Mouse (Mus musculus) hindbrain, embryonic 13.5 days (tissue): ENCODE data around the gene Cd300ld2. TPM values are rescaled to one million over a fixed set of nuclear protein-coding genes. Genes with fewer than 3 reads are reported as not detected.
"Not testable (repeated sequence)": the region's sequence is repeated elsewhere in the genome, so short reads cannot be mapped to it uniquely, and the experiment has no call there.

Experiments used
- ATAC-seq: fragments of 200-750 bp; cut with Nextera tagmentation; 2 replicates; pipeline ENCODE4 v1.8.0; 2017; ENCODE audit warnings: moderate TSS enrichment; ENCODE audit not compliant: low FRiP score
- H3K27ac ChIP-seq: fragments of 300-500 bp; sonication (generic); 2 replicates; pipeline ENCODE4 v1.5.1; 2015; ENCODE audit warnings: inconsistent platforms, mild to moderate bottlenecking, moderate library complexity
- H3K27me3 ChIP-seq: fragments of 300-500 bp; sonication (generic); 2 replicates; pipeline ENCODE4 v1.6.1; 2015; ENCODE audit warnings: mild to moderate bottlenecking, inconsistent platforms
- H3K36me3 ChIP-seq: fragments of 300-500 bp; sonication (generic); 2 replicates; pipeline ENCODE4 v1.6.1; 2015; ENCODE audit warnings: mild to moderate bottlenecking, inconsistent platforms
- H3K4me1 ChIP-seq: fragments of 300-500 bp; sonication (generic); replicated peaks from 2 replicates; pipeline ENCODE4 v1.6.1; 2015; ENCODE audit warnings: inconsistent platforms
- H3K4me2 ChIP-seq: fragments of 300-500 bp; sonication (generic); 2 replicates; pipeline ENCODE4 v1.6.1; 2015; ENCODE audit warnings: inconsistent platforms, mild to moderate bottlenecking, moderate library complexity
- H3K4me3 ChIP-seq: fragments of 300-500 bp; sonication (generic); 2 replicates; pipeline ENCODE4 v1.5.1; 2015; ENCODE audit warnings: mild to moderate bottlenecking, inconsistent platforms
- H3K9ac ChIP-seq: fragments of 300-500 bp; sonication (generic); 2 replicates; pipeline ENCODE4 v1.6.1; 2015; ENCODE audit warnings: mild to moderate bottlenecking, inconsistent platforms
- H3K9me3 ChIP-seq: fragments of 300-500 bp; sonication (generic); 2 replicates; pipeline ENCODE4 v1.6.1; 2016; ENCODE audit warnings: inconsistent platforms
- WGBS: fragments of 180-500 bp; shearing (Covaris S2); methylation state at CpG from one replicate; pipeline ENCODE4 v1.1.7; 2015; 5-methylcytosine and 5-hydroxymethylcytosine counted together
- polyA plus RNA-seq: library from polyadenylated mRNA; unstranded; fragments of >200 nt; fragmentation: Nextera tagmentation; extraction: Ambion mirVana; gene quantifications from 2 replicates; pipeline ENCODE4 v1.2.1, GENCODE M21; 2015

Cd300ld2 gene
- polyA plus RNA-seq, result not detected in 2 replicates

DNA sequence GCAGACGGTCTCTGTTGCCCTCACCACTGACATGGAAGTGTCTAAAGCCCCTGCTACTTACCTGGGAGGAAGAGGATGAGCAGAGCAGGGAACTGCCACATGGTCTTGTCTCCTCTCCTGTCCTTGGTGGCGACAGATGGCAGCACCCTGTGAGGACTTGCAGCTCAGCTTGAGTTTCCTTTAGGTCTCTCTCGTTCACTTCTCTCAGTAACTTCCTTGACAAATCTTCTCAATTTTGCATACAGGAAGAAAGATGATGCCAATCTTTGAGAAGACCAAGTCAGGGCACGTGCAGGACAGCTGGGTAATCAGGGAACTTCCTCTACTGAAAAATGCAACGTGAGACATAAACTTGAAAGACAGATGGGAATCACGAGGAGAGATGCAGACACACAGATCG, at the start of gene Cd300ld2:
TSS of gene Cd300ld2 (minus strand) at position 101 of the 400 bp plus-strand sequence.
- H3K4me2 ChIP-seq, H3K9me3 ChIP-seq, H3K27me3 ChIP-seq, ATAC-seq, H3K36me3 ChIP-seq, H3K4me1 ChIP-seq, H3K27ac ChIP-seq, H3K4me3 ChIP-seq, H3K9ac ChIP-seq: not testable (repeated sequence)
- WGBS, result no CpG with 5 or more reads among the region's 7 CpGs

DNA sequence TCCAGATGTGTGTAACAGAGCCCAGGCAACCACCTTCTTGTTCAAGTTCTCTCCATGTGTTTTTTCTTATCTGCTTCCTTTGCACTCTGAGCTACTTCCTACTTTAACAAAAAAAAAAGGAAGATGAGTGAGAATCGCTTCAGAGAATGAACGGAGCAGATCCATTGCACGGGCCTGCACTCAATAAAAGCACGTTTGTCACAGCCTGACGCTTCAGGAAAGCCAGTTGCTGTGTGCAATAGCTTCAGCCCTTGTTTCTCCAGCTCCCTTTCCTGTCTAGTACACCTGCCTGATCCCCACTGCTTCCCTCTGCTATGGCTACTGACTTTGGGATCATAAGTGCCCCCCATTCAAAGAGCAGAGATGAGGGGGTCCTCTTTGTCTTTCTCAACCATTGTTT, 46.1 kb upstream of the Cd300ld2 start, which contains the start of gene Cd300e:
TSS of gene Cd300e (minus strand) at position 101 of the 400 bp plus-strand sequence.
- H3K36me3 ChIP-seq, result no peaks in the 10 kb centered on the region
- WGBS, result 22% methylated on average over 5 of the region's 5 CpGs
- peaks cover 50% of the 10 kb centered on the region for H3K27me3 ChIP-seq
- no peak within 1 kb of the TSS for H3K27ac ChIP-seq
- H3K9me3 ChIP-seq, result no peaks in the 10 kb centered on the region
- no peaks in the 10 kb centered on the region for H3K4me1 ChIP-seq
- no peak within 1 kb of the TSS for H3K4me3 ChIP-seq
- H3K9ac ChIP-seq, result no peak within 1 kb of the TSS
- ATAC-seq, result no peak
- H3K4me2 ChIP-seq, result no peak within 1 kb of the TSS

DNA sequence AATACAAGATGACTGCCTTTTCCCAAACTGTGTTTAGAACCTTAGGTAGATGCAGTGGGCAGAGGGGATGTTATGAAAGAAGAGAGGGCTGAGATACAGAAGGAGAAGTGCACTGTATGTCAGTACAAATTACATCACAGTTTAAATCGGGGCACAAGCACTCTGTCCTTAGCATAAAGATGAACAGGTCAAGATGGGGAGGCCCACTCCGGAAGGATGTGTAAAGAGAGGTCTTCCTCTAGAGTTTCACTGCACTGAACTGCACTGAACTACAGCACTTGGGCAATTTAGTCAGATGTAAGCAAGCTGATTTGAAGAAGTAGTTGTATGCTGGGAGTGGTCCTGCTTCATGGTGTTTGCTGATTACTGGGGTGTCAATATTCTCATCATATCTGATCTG, 43.8 kb upstream of the Cd300ld2 start:
- peaks cover 33% of the 10 kb centered on the region for H3K27me3 ChIP-seq
- no peak overlapping the region for H3K4me2 ChIP-seq
- no peak for ATAC-seq
- H3K36me3 ChIP-seq, result no peaks in the 10 kb centered on the region
- no peaks in the 10 kb centered on the region for H3K4me1 ChIP-seq
- no peaks in the 10 kb centered on the region for H3K9me3 ChIP-seq
- H3K27ac ChIP-seq, result no peak overlapping the region
- H3K9ac ChIP-seq, result no peak overlapping the region
- WGBS, result 84% methylated on average over 2 of the region's 2 CpGs
- no peak overlapping the region for H3K4me3 ChIP-seq

DNA sequence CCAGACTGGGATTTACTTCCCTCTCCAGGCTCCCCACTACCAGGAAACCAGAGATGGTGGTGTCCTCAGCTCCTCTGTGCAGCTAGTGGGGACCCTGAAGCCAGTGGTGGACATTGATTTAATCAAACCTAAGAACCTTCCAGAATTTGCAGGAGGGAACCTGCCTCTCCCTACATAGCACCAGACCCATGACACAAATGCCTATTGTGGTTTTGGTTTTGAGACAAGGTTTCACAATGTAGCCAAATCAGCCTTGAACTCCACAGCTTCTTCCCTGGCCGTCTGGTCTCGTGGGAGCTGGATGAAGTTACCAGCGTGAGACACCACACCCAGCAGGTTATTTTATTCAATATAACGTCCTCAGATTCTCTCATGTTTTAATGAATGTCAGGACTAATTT, 42.7 kb upstream of the Cd300ld2 start:
- WGBS, result 84% methylated on average over 4 of the region's 4 CpGs
- Histone ChIP-seq H3K27me3 (peaks cover 38% of the 10 kb centered on the region), H3K27ac (no peak overlapping the region), H3K4me2 (no peak overlapping the region), H3K4me1 (no peaks in the 10 kb centered on the region), H3K9me3 (no peaks in the 10 kb centered on the region), H3K4me3 (no peak overlapping the region), H3K36me3 (no peaks in the 10 kb centered on the region), H3K9ac (no peak overlapping the region)
- no peak for ATAC-seq

DNA sequence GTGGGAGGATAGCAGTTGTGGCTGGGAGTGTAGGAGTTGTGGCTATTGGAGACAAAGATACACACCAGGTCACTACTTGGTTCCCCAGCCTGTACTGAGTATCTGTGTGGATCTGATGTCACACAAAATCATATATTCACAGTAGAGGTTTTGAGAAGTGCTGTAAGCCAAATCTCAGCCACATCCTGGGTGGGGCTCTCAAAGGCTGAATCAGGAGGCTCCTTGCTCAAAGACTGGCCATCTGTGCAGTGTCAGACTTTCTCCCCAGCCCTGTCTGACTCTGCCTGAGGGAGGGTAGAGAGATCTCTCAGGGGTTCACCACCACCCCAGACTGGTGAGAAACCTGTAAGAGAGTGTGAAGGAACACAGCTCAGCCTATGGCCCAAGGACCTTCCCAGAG, 38.5 kb upstream of the Cd300ld2 start:
- Histone ChIP-seq H3K9me3 (no peaks in the 10 kb centered on the region), H3K36me3 (no peaks in the 10 kb centered on the region), H3K4me1 (no peaks in the 10 kb centered on the region), H3K27me3 (peaks cover 34% of the 10 kb centered on the region), H3K4me2 (no peak overlapping the region), H3K9ac (no peak overlapping the region), H3K27ac (no peak overlapping the region), H3K4me3 (no peak overlapping the region)
- no peak for ATAC-seq

DNA sequence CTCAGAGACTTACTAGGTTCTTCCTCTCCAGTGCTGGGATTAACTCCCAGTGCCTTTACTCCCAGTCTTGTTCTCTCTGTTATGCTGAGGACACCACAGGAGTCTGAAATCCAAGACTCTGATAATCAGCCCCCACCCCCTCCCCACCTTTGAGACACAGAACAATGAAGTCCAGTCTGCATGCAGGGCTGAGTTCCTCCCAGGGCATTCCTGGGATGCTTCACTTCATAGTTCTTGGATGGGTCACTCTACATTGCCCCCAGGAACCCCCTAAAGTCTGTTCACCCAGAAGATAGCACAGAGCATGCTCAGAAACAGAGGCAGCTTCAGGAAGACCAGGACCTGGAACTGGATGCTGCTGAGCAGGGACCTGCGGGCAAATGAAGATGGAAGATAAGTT, 37.0 kb upstream of the Cd300ld2 start:
- Histone ChIP-seq H3K4me1 (no peaks in the 10 kb centered on the region), H3K4me2 (no peak overlapping the region), H3K27ac (no peak overlapping the region), H3K9ac (no peak overlapping the region), H3K27me3 (peaks cover 24% of the 10 kb centered on the region), H3K9me3 (no peaks in the 10 kb centered on the region), H3K36me3 (no peaks in the 10 kb centered on the region), H3K4me3 (no peak overlapping the region)
- WGBS, result 93% methylated on average over 1 of the region's 1 CpGs
- ATAC-seq, result no peak

DNA sequence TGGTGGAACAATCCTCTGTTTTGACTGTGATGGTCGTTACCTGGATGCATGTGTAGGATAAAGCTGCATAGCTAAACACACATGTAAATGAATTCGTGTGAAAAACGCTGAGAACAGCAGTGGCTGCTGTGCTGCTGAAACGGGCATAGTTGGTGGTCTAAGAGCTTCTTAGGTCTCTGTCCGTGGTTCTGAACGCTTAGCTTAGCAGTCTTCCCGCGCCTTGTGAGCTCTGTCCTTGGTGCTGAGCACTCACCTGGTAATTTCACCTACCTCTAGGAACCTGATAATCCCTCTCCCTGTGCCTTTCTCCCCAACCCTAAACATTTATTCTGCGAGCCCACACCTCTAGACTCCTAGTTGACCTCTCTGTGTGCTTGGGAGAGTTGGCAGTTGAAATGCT, 36.2 kb upstream of the Cd300ld2 start:
- no peak overlapping the region for H3K9ac ChIP-seq
- 4% methylated on average over 9 of the region's 9 CpGs for WGBS

DNA sequence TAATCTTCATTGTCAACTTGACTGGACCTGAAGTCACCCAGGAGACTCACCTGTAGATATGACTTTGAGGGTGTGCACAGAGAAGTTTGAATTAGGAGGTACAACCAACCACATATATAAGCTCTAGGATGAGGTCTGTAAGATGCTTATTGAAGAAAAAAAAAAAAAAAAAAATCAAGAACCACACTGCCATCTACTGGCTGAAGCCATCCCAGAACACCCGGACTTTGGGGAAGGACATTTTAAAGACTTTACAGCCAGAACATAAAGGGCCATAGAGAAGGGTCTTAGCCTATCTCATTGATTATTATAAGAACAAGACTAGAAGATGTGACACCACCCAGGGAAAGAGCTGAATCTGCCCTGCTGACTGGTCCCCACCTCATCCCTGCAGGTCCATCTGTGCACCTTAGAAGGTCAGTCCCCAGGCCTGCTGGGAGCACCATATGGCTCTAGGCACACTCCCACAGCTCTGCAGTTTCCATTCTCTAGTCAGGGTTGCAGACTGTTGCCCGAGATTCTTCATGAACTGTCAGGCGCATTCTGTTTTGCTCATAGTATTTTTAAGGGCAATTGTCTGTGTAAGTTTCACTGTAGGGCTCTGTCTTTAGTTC, 33.4 kb upstream of the Cd300ld2 start:
- ATAC-seq, result no peak
- Histone ChIP-seq H3K36me3 (no peaks in the 10 kb centered on the region), H3K4me1 (no peaks in the 10 kb centered on the region), H3K27me3 (peaks cover 21% of the 10 kb centered on the region), H3K27ac (no peak overlapping the region), H3K9ac (no peak overlapping the region), H3K4me3 (no peak overlapping the region), H3K4me2 (no peak overlapping the region), H3K9me3 (no peaks in the 10 kb centered on the region)
- WGBS, result 46% methylated on average over 3 of the region's 3 CpGs

More for the DNA sequence above, 36.2 kb upstream of the Cd300ld2 start:
- no peak for ATAC-seq
- no peaks in the 10 kb centered on the region for H3K9me3 ChIP-seq
- no peak overlapping the region for H3K4me2 ChIP-seq
- peaks cover 24% of the 10 kb centered on the region for H3K27me3 ChIP-seq
- no peak overlapping the region for H3K4me3 ChIP-seq
- no peaks in the 10 kb centered on the region for H3K4me1 ChIP-seq
- no peaks in the 10 kb centered on the region for H3K36me3 ChIP-seq
- no peak overlapping the region for H3K27ac ChIP-seq

DNA sequence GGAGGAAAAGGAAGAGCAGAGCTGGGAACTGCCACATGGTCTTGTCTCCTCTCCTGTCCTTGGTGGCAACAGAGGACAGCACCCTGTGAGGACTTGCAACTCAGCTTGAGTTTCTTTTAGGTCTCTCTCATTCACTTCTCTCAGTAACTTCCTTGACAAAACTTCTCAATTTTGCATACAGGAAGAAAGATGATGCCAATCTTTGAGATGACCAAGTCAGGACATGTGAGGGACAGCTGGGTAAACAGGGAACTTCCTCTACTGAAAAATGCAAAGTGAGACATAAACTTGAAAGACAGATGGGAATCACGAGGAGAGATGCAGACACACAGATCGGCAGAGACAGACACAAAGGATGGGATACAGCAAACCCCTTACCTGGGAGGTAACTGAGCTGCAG, 32.3 kb upstream of the Cd300ld2 start, which contains the start of gene Cd300ld3:
TSS of gene Cd300ld3 (minus strand) at position 151 of the 400 bp plus-strand sequence.
- H3K4me1 ChIP-seq, result no peaks in the 10 kb centered on the region
- peaks cover 17% of the 10 kb centered on the region for H3K27me3 ChIP-seq
- H3K9ac ChIP-seq, result no peak within 1 kb of the TSS
- no peak for ATAC-seq
- H3K4me3 ChIP-seq, result no peak within 1 kb of the TSS
- no peaks in the 10 kb centered on the region for H3K9me3 ChIP-seq
- H3K4me2 ChIP-seq, result no peak within 1 kb of the TSS
- H3K36me3 ChIP-seq, result no peaks in the 10 kb centered on the region
- 89% methylated on average over 2 of the region's 2 CpGs for WGBS
- H3K27ac ChIP-seq, result no peak within 1 kb of the TSS

DNA sequence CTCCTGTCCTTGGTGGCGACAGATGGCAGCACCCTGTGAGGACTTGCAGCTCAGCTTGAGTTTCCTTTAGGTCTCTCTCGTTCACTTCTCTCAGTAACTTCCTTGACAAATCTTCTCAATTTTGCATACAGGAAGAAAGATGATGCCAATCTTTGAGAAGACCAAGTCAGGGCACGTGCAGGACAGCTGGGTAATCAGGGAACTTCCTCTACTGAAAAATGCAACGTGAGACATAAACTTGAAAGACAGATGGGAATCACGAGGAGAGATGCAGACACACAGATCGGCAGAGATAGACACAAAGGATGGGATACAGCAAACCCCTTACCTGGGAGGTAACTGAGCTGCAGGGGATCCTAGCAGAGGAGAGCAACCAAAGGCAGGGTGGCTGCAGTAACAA, 21.7 kb upstream of the Cd300ld2 start, which contains the start of gene Cd300ld5:
TSS of gene Cd300ld5 (minus strand) at position 101 of the 400 bp plus-strand sequence.
- H3K9ac ChIP-seq, H3K27me3 ChIP-seq, H3K27ac ChIP-seq, H3K9me3 ChIP-seq, H3K4me1 ChIP-seq, H3K4me2 ChIP-seq, H3K4me3 ChIP-seq, H3K36me3 ChIP-seq, ATAC-seq: not testable (repeated sequence)
- WGBS, result no CpG with 5 or more reads among the region's 6 CpGs

DNA sequence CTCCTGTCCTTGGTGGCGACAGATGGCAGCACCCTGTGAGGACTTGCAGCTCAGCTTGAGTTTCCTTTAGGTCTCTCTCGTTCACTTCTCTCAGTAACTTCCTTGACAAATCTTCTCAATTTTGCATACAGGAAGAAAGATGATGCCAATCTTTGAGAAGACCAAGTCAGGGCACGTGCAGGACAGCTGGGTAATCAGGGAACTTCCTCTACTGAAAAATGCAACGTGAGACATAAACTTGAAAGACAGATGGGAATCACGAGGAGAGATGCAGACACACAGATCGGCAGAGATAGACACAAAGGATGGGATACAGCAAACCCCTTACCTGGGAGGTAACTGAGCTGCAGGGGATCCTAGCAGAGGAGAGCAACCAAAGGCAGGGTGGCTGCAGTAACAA, 10.9 kb upstream of the Cd300ld2 start, which contains the start of gene Cd300ld4:
TSS of gene Cd300ld4 (minus strand) at position 101 of the 400 bp plus-strand sequence.
- WGBS, result no CpG with 5 or more reads among the region's 6 CpGs
- H3K4me2 ChIP-seq, H3K4me1 ChIP-seq, H3K27me3 ChIP-seq, ATAC-seq, H3K36me3 ChIP-seq, H3K27ac ChIP-seq, H3K4me3 ChIP-seq, H3K9ac ChIP-seq, H3K9me3 ChIP-seq: not testable (repeated sequence)

DNA sequence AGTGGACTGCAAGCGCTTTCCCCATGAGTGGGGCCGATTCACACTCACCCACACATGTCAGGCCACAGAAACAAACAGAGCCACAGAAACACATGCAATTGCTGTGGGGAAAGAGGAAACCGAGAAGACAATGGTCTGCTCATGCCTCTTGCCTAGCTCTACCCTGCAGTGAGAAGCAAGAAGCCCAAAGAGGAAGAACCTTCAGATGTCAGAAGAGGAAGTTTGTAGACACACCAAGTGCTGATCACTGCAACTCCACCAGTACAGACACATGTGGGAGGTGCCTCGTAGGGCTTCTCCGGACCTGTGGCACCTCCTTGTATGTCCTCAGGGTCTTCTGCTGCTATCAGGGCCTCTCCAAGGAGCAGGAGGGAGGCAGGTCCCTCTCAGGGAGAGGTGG, 11.9 kb downstream of the Cd300ld2 start:
- Histone ChIP-seq H3K4me2 (no peak overlapping the region), H3K4me1 (no peaks in the 10 kb centered on the region), H3K27me3 (0 out of 2 replicates have a peak, but pooled peaks cover 3% of the 10 kb centered on the region), H3K9me3 (no peaks in the 10 kb centered on the region), H3K27ac (no peak overlapping the region), H3K36me3 (no peaks in the 10 kb centered on the region), H3K4me3 (no peak overlapping the region), H3K9ac (no peak overlapping the region)
- ATAC-seq, result no peak
- WGBS, result 94% methylated on average over 5 of the region's 5 CpGs

DNA sequence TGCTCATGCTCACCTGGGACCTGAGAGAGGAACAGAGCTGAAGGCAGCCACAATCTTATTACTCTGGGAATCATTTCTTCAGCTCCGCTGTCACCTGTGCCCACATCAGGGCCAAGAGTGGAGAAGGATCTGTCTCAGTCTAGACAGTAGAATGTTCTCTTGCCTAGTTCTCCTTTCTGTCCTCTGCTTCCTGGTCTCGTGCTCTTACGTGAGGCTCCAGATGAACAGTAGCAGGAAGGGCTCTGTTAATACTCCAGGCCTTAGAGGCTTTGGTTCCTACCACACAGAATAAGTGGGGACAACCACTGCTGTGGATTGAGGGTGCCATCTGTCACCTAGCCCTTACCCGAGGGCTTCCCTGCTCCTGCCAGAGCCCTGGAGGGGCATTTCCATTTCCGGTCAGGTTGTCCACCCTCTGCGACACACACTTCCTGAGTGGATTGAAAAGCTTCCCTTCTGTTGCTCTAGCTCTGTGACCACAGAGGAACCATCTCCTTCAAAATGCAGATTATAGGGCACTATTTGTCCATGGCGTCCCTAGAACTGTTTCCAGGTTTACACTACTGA, 14.4 kb downstream of the Cd300ld2 start, which contains the start of gene Cd300c2:
TSS of gene Cd300c2 (minus strand) at position 407 of the 567 bp plus-strand sequence.
- Histone ChIP-seq H3K4me3 (no peak within 1 kb of the TSS), H3K4me2 (no peak within 1 kb of the TSS), H3K36me3 (no peaks in the 10 kb centered on the region), H3K27ac (no peak within 1 kb of the TSS), H3K9ac (no peak within 1 kb of the TSS), H3K4me1 (no peaks in the 10 kb centered on the region), H3K9me3 (no peaks in the 10 kb centered on the region), H3K27me3 (0 out of 2 replicates have a peak, but pooled peaks cover 3% of the 10 kb centered on the region)
- WGBS, result 88% methylated on average over 7 of the region's 7 CpGs
- no peak for ATAC-seq
